Mouse (Mus musculus) gonadal fat pad, adult 2 months (tissue): ENCODE measurements around the gene Pitpnc1. TPM values are rescaled to one million over a fixed set of nuclear protein-coding genes. Genes with fewer than 3 reads are reported as not detected.

Source experiments
- DNase-seq: peaks from one replicate; pipeline ENCODE4 v3.0.0-alpha.2; 2012; ENCODE audit warnings: low read depth
- polyA plus RNA-seq: library from polyadenylated mRNA; depleted of rRNA; stranded (reverse); fragments of >200 nt; gene quantifications from 2 replicates; pipeline ENCODE4 v1.2.3, GENCODE M21; 2012

Gene Pitpnc1
- polyA plus RNA-seq, 1 experiment, result 6.4 TPM

- no peak for DNase-seq
These were observed 2.1 kb downstream of the Pitpnc1 start for GRCm38 (mm10) chr11:107468252-107469030.

DNA sequence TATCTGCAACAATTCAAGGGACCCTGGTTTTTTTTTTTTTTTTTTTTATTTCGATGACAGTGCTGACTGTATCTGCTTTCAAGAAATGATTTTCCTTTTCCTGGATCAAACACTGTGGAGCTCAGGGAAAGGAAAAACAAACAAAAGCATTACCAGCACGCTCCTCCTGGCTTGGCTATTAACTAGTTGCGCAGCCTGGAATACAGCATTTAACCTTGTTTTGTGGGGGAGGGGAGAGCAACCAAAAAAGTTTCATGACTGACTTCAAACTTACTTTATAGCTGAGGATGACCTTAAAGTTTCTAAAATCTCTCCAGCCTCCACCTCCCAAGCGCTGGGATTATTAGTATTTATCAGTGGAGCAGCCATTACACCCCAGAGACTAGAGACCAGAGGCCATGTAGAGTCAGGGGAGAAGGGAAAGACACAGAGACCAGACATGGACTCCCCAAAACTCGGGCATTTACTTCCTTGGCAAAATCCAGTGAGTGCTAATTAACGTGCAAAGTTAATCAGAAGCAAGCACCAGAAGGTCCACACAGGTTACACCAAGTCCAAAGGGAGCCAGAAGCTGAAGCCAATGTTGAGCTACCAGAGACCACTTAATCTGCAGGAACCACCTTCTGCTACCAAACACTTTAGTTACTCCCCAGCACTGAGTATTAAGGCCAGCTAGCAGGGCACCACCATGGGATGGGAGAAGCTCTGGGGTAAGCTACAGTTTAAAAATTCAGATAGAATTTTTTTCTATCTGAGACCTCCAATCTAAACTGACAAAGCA is 3.7 kb downstream of the Pitpnc1 start:
- DNase-seq, result no peak

DNA sequence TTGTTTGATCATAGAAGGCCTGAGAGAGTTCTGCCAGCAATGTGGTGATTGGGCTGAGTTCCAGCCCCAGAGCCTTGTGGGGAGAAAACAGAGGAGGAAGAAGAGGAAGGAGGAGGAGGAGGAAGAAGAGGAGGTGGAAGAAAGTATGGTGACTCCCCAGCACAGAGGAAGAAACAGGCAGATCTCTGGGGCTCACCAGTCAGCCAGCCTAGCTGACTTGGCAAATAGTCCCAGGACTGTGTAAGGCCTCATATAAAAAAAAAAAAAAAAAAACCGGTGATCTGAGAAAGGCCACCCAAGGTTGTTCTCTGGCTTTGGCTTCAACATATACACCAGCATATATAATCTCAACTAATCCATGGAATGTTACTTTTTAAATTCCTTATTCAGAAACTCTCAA is 4.5 kb downstream of the Pitpnc1 start:
- DNase-seq, result no peak

GRCm38 (mm10) chr11:107465041-107465440 is 5.5 kb downstream of the Pitpnc1 start:
- DNase-seq, result no peak

DNA sequence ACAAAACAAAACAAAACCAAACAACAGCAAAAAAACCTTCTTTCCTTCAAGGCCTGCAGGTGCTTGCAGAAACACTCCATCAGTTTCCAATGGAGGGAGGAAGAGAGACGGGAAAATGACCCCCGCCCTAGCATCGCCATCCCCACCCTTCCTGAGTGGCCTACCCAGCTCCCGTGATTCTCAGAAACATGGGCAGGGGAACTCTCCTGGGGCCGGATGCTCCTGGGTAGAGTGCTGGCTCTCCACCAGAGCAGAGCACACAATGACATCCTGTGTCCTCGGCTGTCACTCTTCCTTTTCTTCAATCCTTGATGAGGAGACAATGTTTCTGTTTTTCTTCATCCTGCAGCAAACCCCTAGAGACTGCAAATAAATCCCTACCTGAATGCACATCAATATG is 6.4 kb downstream of the Pitpnc1 start:
- DNase-seq, result no peak

- DNase-seq, result no peak
These were observed 7.2 kb downstream of the Pitpnc1 start for GRCm38 (mm10) chr11:107463251-107463681.

- no peak for DNase-seq
These were observed 8.0 kb downstream of the Pitpnc1 start for GRCm38 (mm10) chr11:107462478-107462877.

- DNase-seq, result no peak
These were observed 10.7 kb downstream of the Pitpnc1 start for GRCm38 (mm10) chr11:107459828-107460227.

DNA sequence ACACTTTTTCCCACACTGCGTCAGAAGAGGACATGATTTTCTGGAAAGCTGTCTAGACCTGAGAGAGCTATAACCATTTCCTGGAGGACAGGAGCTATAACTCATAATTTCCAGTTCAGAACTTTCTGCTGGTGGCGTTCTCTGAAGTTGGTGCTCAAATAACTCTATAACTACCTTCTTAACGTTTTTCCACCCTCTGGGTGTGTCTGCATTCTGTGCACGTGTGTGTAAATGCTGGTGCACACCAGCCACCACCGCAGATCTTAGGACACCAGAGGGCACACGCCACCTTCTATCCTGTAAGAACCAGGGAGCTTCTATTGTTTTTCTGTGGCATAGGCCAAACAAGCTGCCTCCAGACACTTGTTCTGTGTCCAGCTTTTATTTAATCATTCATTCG is 11.5 kb downstream of the Pitpnc1 start:
- no peak for DNase-seq

DNA sequence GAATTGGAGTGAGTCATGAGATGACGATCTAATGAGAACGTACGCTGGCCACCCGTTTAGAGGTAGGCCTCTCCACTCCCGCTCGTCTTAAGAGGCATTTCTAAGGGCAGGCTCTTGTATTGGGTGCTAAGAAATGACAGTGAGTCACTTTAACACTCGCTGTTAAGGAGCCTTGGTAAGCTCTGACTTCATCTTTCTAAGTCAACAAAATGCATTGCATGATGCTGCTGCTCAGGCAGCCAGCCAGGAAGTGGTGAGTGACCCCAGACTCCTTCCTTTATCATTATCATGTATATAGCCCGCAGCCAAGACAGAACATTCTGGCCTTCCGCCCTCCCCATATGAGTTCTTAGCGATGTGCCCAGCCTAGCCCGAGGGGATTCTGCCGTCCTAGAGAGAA is 12.2 kb downstream of the Pitpnc1 start:
- no peak for DNase-seq

GRCm38 (mm10) chr11:107457282-107457681 is 13.2 kb downstream of the Pitpnc1 start:
- no peak for DNase-seq

DNA sequence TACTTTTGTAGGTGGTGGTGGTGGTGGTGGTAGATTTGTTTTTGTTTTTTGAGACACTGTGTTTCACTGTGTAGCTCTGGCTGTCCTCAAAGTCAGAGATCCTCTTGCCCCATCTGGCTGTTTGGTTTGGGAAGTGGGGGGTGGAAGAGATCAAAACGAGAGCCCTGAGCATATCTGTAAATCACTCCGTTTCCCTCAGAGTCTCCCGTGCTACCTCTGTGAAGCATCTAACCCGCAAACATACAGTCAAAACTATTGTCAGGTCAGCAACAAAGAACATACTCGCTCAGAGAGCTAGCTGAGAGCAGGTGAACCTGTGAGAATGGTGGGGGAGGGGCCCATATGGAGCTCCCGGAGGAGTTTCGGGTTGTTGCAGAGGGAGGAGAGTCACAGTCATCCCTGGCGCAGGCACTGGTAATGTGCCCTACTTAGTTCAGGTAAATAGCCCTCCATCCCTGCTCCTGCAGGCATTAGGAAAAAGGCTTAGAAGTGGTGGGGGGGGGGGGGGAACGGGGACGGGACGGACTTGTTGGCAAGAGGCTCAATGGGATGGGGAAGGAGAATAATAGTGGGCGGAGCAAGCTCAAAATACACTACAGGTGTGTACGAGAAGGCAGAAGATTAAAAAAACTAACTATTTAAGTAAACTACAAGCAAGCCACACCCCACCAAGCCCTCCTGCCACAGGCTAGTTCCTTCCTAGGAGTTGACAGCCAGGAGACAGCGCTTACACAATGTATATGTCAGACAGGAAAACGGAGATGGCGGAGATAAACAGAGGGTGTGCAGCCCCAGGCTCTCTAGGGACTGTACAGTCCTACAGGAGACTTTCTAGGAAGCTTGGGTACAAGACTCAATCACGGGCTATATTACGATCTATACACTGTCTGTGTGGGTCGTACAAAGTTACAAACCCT is 15.7 kb downstream of the Pitpnc1 start:
- no peak for DNase-seq

DNA sequence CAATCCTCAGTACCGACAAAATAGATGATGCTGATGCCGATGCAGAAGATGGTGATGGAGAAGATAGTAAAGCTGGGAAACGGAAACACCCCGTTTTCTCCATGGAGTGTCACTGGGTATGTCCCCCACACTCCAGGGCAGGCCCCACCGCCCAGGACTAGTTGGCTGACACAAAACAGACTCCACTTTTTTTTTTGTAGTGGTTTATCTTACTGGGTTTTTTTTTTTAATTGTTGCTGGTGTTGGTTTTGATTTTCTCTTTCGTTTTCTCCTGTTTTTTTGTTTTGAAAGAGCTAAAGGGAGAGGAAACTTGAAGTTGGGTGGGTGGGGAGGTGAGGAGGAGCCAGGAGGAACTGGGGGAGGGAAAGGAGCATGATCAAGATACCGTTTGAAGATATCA is 18.4 kb downstream of the Pitpnc1 start:
- DNase-seq, result no peak

DNA sequence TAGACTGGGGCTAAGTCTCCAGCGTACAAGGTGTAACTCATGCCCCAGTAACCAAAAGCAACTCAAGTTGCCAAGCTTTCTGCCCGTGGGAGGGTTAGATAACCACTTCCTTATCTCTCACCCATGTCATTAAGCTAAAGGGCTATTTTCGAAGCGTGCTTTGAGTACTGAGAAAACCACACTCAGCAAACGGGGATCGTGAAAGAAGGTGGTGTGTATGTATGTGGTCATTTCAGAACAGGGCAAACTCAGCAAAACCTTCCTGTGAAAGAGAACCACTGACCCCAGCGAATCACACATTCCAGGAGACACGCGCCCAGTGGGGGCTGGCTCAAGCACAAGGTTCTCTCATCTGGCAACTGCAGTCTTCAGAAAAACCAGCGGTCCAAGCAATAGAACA is 19.4 kb downstream of the Pitpnc1 start:
- DNase-seq, result no peak

GRCm38 (mm10) chr11:107450097-107450496 is 20.4 kb downstream of the Pitpnc1 start:
- DNase-seq, result no peak

- no peak for DNase-seq
These were observed 21.2 kb downstream of the Pitpnc1 start for GRCm38 (mm10) chr11:107449169-107449910.

DNA sequence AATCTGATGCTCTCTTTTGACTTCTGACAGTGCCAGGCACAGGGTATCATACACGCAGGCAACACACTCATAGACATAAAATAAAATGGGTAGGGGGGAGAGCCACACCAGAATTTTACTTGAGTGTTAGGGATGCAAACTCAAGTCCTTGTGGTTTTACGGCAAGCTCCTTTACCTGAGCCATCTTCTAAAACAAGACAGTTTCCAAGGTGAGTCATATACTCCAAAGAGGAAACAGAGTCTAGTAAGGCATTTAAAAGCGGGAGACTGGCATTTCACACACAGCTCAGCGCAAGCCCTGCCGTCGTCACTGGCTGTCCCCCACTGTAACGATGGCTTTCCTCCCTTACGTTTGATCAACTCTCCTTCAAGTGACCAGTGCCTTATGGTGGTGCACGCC is 22.6 kb downstream of the Pitpnc1 start:
- DNase-seq, result no peak

- no peak for DNase-seq
These were observed 23.1 kb downstream of the Pitpnc1 start for GRCm38 (mm10) chr11:107447349-107447748.

- DNase-seq, result no peak
These were observed 23.8 kb downstream of the Pitpnc1 start for GRCm38 (mm10) chr11:107446650-107447049.

DNA sequence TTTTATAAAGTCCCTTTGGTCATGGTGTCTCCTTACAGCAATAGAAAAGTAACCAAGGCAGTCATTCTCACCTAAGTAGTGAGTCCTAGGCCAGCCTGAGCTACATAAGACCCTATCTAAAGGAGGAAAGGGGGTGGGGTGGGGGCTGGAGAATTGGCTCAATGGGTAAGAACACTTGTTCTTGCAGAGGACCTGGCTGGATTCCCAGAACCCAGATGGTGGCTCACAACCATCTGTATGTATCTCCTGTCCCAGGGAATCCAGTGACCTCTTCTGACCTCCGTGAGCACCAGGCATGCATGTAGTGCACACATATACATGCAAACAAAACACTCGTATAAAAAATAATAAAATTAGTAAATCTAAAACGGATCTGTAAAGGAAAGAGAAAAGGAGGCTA is 24.8 kb downstream of the Pitpnc1 start:
- DNase-seq, result no peak
